Comparison of ENCODE assay signal across 7 mouse cellular contexts in genomic region chr2:158667022-158667670, GRCm38 (mm10). TPM values are rescaled to one million over a fixed set of nuclear protein-coding genes. Genes with fewer than 3 reads are reported as not detected.
DNase-seq lines count a peak whose midpoint lies in the region; ATAC-seq and TF ChIP-seq lines count a peak whose summit lies in the region.

No protein-coding gene starts in this region.

- WGBS in heart, embryonic 10.5 days, result under 1% methylated on average over 45 of the region's 47 CpGs
- WGBS in limb, embryonic 14.5 days, result 1% methylated on average over 44 of the region's 47 CpGs
- under 1% methylated on average over 47 of the region's 47 CpGs for WGBS in midbrain, embryonic 14.5 days

- H3K36me3 ChIP-seq in heart, embryonic 10.5 days, result no peaks in the 10 kb centered on the region
- H3K36me3 ChIP-seq in limb, embryonic 14.5 days (ENCODE audit: control insufficient read depth, insufficient read depth, low read length), result no peaks in the 10 kb centered on the region
- H3K36me3 ChIP-seq in midbrain, embryonic 14.5 days (ENCODE audit: control insufficient read depth, insufficient read depth, low read length), result no peaks in the 10 kb centered on the region

- H3K27ac ChIP-seq in heart, embryonic 10.5 days, result peak overlapping the region; percentile 79
- no peak overlapping the region for H3K27ac ChIP-seq in limb, embryonic 14.5 days (replicated peaks; ENCODE audit: low read depth, low read length)
- peak overlapping the region; percentile 62 for H3K27ac ChIP-seq in midbrain, embryonic 14.5 days (replicated peaks; ENCODE audit: low read depth, low read length)

- peak; percentile 62 to 66 for DNase-seq in adrenal gland, adult 18-20 months (ENCODE audit: low spot score in 2 of 2)
- peak; percentile 82 for DNase-seq in embryo, embryonic 11 days
- DNase-seq in heart, embryonic 10.5 days (ENCODE audit: low spot score), result no peak
- peak; percentile 54 to 73 for DNase-seq in kidney, adult 8-10 months
- no peak for DNase-seq in limb, embryonic 14.5 days (ENCODE audit: low spot score)
- peak; percentile 90 for DNase-seq in midbrain, embryonic 14.5 days
- DNase-seq in spleen, postnatal 14 days (ENCODE audit: low spot score in 2 of 2), result peak; percentile 61 to 77

- H3K4me1 ChIP-seq in heart, embryonic 10.5 days, result peaks cover 44% of the 10 kb centered on the region
- H3K4me1 ChIP-seq in limb, embryonic 14.5 days (ENCODE audit: control insufficient read depth, insufficient read depth, low read length), result peaks cover 22% of the 10 kb centered on the region; the same call in 1 of the 2 replicates
- peaks cover 19% of the 10 kb centered on the region for H3K4me1 ChIP-seq in midbrain, embryonic 14.5 days (ENCODE audit: control insufficient read depth, insufficient read depth, low read length)

- H3K4me3 ChIP-seq in heart, embryonic 10.5 days, result peak overlapping the region; percentile 75
- peak overlapping the region; percentile 51 for H3K4me3 ChIP-seq in limb, embryonic 14.5 days (replicated peaks; ENCODE audit: low read length)
- H3K4me3 ChIP-seq in midbrain, embryonic 14.5 days (replicated peaks; ENCODE audit: low read depth, low read length), result peak overlapping the region; percentile 63

- no peaks in the 10 kb centered on the region for H3K9me3 ChIP-seq in heart, embryonic 10.5 days
- no peaks in the 10 kb centered on the region for H3K9me3 ChIP-seq in limb, embryonic 14.5 days (ENCODE audit: control insufficient read depth, low read length)
- no peaks in the 10 kb centered on the region for H3K9me3 ChIP-seq in midbrain, embryonic 14.5 days (ENCODE audit: control insufficient read depth, low read length)

- peak overlapping the region; percentile 50 for H3K9ac ChIP-seq in limb, embryonic 14.5 days (ENCODE audit: low read depth, low read length, severe bottlenecking)
- peak overlapping the region; percentile 75 for H3K9ac ChIP-seq in midbrain, embryonic 14.5 days (replicated peaks; ENCODE audit: low read length)

- ATAC-seq in limb, embryonic 14.5 days (ENCODE audit: low FRiP score, low read depth), result peak; percentile 32; the same call in 1 of the 2 replicates
- peak; percentile 83 for ATAC-seq in midbrain, embryonic 14.5 days (ENCODE audit: low FRiP score, low TSS enrichment)

- peak overlapping the region; percentile 98 for H3K4me2 ChIP-seq in limb, embryonic 14.5 days (replicated peaks; ENCODE audit: low read depth, low read length, severe bottlenecking)
- H3K4me2 ChIP-seq in midbrain, embryonic 14.5 days (ENCODE audit: low read length), result peak overlapping the region; percentile 99

- TF ChIP-seq POLR2A in limb, embryonic 14.5 days (IDR thresholded peaks at IDR 0.05; ENCODE audit: borderline replicate concordance, extremely low read depth, insufficient read depth, insufficient read length), result no peak

- peaks cover 69% of the 10 kb centered on the region for H3K27me3 ChIP-seq in heart, embryonic 10.5 days (ENCODE audit: insufficient read depth, poor library complexity, severe bottlenecking)
- H3K27me3 ChIP-seq in limb, embryonic 14.5 days (ENCODE audit: control insufficient read depth, insufficient read depth, low read length), result peaks cover 37% of the 10 kb centered on the region
- 0 out of 2 replicates have a peak, but pooled peaks cover 9% of the 10 kb centered on the region for H3K27me3 ChIP-seq in midbrain, embryonic 14.5 days (ENCODE audit: control insufficient read depth, insufficient read depth, low read length)

RNA-seq across cellular contexts. Expression of gene Ppp1r16b, which starts 1.9 kb away (rescaled TPM):
- 10 to 100 TPM in 1 of 2 experiments, 1 to 10 TPM in 1; 6.9 to 11.5 TPM for total RNA-seq in adrenal gland, adult 18-20 months (2021)
- 4.1 and 4.7 TPM in 2 replicates for polyA plus RNA-seq in heart, embryonic 10.5 days (2016; fragmentation: Nextera tagmentation; extraction: Ambion mirVana)
- polyA plus RNA-seq in limb, embryonic 14.5 days (2012; rRNA removed), result 1.1 and 1.4 TPM in 2 replicates
- 3.9 and 4.1 TPM in 2 replicates for polyA plus RNA-seq in limb, embryonic 14.5 days (2014; fragmentation: Nextera tagmentation; extraction: Ambion mirVana)
- 16.1 and 21.0 TPM in 2 replicates for polyA plus RNA-seq in midbrain, embryonic 14.5 days (2014; fragmentation: Nextera tagmentation; extraction: Ambion mirVana)

RNA-seq across cellular contexts. Expression of gene Actr5, which starts 42.5 kb away (rescaled TPM):
- total RNA-seq in adrenal gland, adult 18-20 months (2021), result 10 to 100 TPM; 11.9 to 12.8 TPM
- 8.5 and 12.7 TPM in 2 replicates for polyA plus RNA-seq in heart, embryonic 10.5 days (2016; fragmentation: Nextera tagmentation; extraction: Ambion mirVana)
- 13.5 and 14.5 TPM in 2 replicates for polyA plus RNA-seq in limb, embryonic 14.5 days (2012; rRNA removed)
- 12.3 and 13.4 TPM in 2 replicates for polyA plus RNA-seq in limb, embryonic 14.5 days (2014; fragmentation: Nextera tagmentation; extraction: Ambion mirVana)
- 13.9 and 14.8 TPM in 2 replicates for polyA plus RNA-seq in midbrain, embryonic 14.5 days (2014; fragmentation: Nextera tagmentation; extraction: Ambion mirVana)

RNA-seq across cellular contexts. Expression of gene Slc32a1, which starts 56.6 kb away (rescaled TPM):
- total RNA-seq in adrenal gland, adult 18-20 months (2021), result not detected
- not detected in 2 replicates for polyA plus RNA-seq in heart, embryonic 10.5 days (2016; fragmentation: Nextera tagmentation; extraction: Ambion mirVana)
- polyA plus RNA-seq in limb, embryonic 14.5 days (2012; rRNA removed), result 0.21 and 0.36 TPM in 2 replicates
- polyA plus RNA-seq in limb, embryonic 14.5 days (2014; fragmentation: Nextera tagmentation; extraction: Ambion mirVana), result not detected in 2 replicates
- 7.6 and 8.6 TPM in 2 replicates for polyA plus RNA-seq in midbrain, embryonic 14.5 days (2014; fragmentation: Nextera tagmentation; extraction: Ambion mirVana)

Comparison
In these comparisons a context has a peak if more than half of its experiments do, and no peak if none do; other contexts are left out.
1. DNase-seq: peak in adrenal gland, adult 18-20 months (2 of 2), embryo, embryonic 11 days (single experiment), kidney, adult 8-10 months (2 of 2), midbrain, embryonic 14.5 days (single experiment) and spleen, postnatal 14 days (2 of 2); none in heart, embryonic 10.5 days (single experiment) and limb, embryonic 14.5 days (single experiment).
2. Peak in every context shown above with its lines, with median percentiles within 50 percentile points of each other: H3K4me3 ChIP-seq.